Mouse (Mus musculus) heart, embryonic 14.5 days (tissue): ENCODE data around the gene Inpp5b. TPM values are rescaled to one million over a fixed set of nuclear protein-coding genes. Genes with fewer than 3 reads are reported as not detected.

Source experiments
- ATAC-seq: fragments of 200-750 bp; cut with Nextera tagmentation; 2 replicates; pipeline ENCODE4 v1.8.0; 2017; ENCODE audit warnings: low read depth, moderate TSS enrichment; ENCODE audit not compliant: insufficient number of reproducible peaks, insufficient read depth, low FRiP score
- H3K27ac ChIP-seq, 2 experiments: fragments of 200-500 bp in 1 of 2; fragments of 300-500 bp in 1 of 2; sonication (generic) in 1 of 2; replicated peaks in 1 of 2; 2 replicates each; pipeline ENCODE4 v1.5.1; 2012 to 2014; ENCODE audit warnings: low read depth in 2 of 2, low read length in 2 of 2, control low read depth in 1 of 2, mild to moderate bottlenecking in 1 of 2, mixed read lengths in 1 of 2; ENCODE audit not compliant: control insufficient read depth in 1 of 2, insufficient read depth in 1 of 2
- H3K27me3 ChIP-seq: fragments of 300-500 bp; sonication (generic); 2 replicates; pipeline ENCODE4 v1.6.1; 2014; ENCODE audit warnings: mild to moderate bottlenecking, low read length, control low read depth; ENCODE audit not compliant: control insufficient read depth, insufficient read depth
- H3K36me3 ChIP-seq: fragments of 300-500 bp; sonication (generic); 2 replicates; pipeline ENCODE4 v1.6.1; 2014; ENCODE audit warnings: mild to moderate bottlenecking, control low read depth, low read length, mixed read lengths; ENCODE audit not compliant: control insufficient read depth, insufficient read depth
- H3K4me1 ChIP-seq, 2 experiments: fragments of 200-500 bp in 1 of 2; fragments of 300-500 bp in 1 of 2; sonication (generic) in 1 of 2; 2 replicates each; pipeline ENCODE4 v1.6.1; 2012 to 2014; ENCODE audit warnings: low read length in 2 of 2, control low read depth in 1 of 2, mixed read lengths in 1 of 2; ENCODE audit not compliant: control insufficient read depth in 2 of 2, insufficient read depth in 2 of 2
- H3K4me2 ChIP-seq: fragments of 300-500 bp; sonication (generic); 2 replicates; pipeline ENCODE4 v1.6.1; 2014; ENCODE audit warnings: mild to moderate bottlenecking, low read length
- H3K4me3 ChIP-seq, 2 experiments: fragments of 200-500 bp in 1 of 2; fragments of 300-500 bp in 1 of 2; sonication (generic) in 1 of 2; 2 replicates each; pipeline ENCODE4 v1.5.1; 2012 to 2014; ENCODE audit warnings: low read length in 2 of 2, mild to moderate bottlenecking in 2 of 2, control low read depth in 1 of 2, low read depth in 1 of 2, moderate library complexity in 1 of 2; ENCODE audit not compliant: control insufficient read depth in 1 of 2, insufficient read depth in 1 of 2
- H3K9ac ChIP-seq: fragments of 300-500 bp; sonication (generic); 2 replicates; pipeline ENCODE4 v1.6.1; 2014; ENCODE audit warnings: mild to moderate bottlenecking, low read length
- H3K9me3 ChIP-seq: fragments of 300-500 bp; sonication (generic); 2 replicates; pipeline ENCODE4 v1.6.1; 2016; ENCODE audit warnings: low read length, control low read depth; ENCODE audit not compliant: control insufficient read depth
- WGBS: fragments of 180-500 bp; shearing (Covaris S2); extraction: QIAGEN DNeasy Blood & Tissue Kit; methylation state at CpG from one replicate; pipeline ENCODE4 v1.1.7; 2014; 5-methylcytosine and 5-hydroxymethylcytosine counted together
- polyA plus RNA-seq: library from polyadenylated mRNA; unstranded; fragments of >200 nt; fragmentation: Nextera tagmentation; extraction: Ambion mirVana; gene quantifications from 2 replicates; pipeline ENCODE4 v1.2.1, GENCODE M21; 2014

Gene Inpp5b
- polyA plus RNA-seq = 17.3 and 18.6 TPM in 2 replicates

GRCm38 (mm10) chr4:124741376-124742343 is at the start of gene Inpp5b:
TSS of gene Inpp5b (plus strand) at chr4:124741850.
- no peaks in the 10 kb centered on the region for H3K27me3 ChIP-seq
- 15% methylated on average over 25 of the region's 25 CpGs for WGBS
- peak; percentile 74 for ATAC-seq
- H3K27ac ChIP-seq = peak within 1 kb of the TSS; percentile 13 to 37; a peak in 3 of 4 replicates
- 0 out of 2 replicates have a peak, but pooled peaks cover 3% of the 10 kb centered on the region for H3K36me3 ChIP-seq
- H3K9me3 ChIP-seq = no peaks in the 10 kb centered on the region
- H3K9ac ChIP-seq = peak within 1 kb of the TSS; percentile 77
- H3K4me2 ChIP-seq = peak within 1 kb of the TSS; percentile 81
- H3K4me3 ChIP-seq = peak within 1 kb of the TSS; percentile 68 to 78
- H3K4me1 ChIP-seq = peaks cover 5 to 10% of the 10 kb centered on the region in 2 experiments; a peak in 3 of 4 replicates

DNA sequence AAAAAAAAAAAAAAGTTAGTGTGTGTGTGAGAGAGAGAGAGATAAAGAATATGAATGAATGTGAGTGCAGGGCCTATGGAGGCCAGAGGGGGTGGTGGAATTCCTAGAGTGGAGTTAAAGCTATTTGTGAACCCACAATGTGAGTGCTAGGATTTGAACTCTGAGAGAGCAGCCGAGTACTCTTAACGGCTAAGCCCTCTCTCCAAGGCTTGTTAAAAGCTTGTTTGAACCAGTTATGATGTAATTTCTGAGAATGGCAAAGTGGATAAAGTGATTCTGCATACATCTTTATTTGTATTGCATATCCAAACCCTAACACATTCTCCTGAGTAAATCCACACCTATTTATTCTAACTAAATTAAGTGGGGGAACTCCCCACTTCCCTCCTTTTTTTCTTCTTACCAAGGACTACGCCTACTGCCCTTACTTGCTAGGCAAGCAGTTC is 49.2 kb upstream of the Inpp5b start:
- Histone ChIP-seq H3K27me3 (no peaks in the 10 kb centered on the region), H3K4me1 (peaks cover 2 to 18% of the 10 kb centered on the region in 2 experiments; a peak in 3 of 4 replicates), H3K4me3 (peak overlapping the region; percentile 83 to 85; a peak in 3 of 4 replicates), H3K36me3 (peaks cover 21% of the 10 kb centered on the region; the same call in 1 of the 2 replicates), H3K27ac (no peak overlapping the region), H3K4me2 (peak overlapping the region; percentile 86), H3K9me3 (no peaks in the 10 kb centered on the region), H3K9ac (peak overlapping the region; percentile 93)
- ATAC-seq = no peak
- WGBS = 56% methylated on average over 3 of the region's 3 CpGs

GRCm38 (mm10) chr4:124693135-124693894 is 48.3 kb upstream of the Inpp5b start, which contains the start of gene Utp11:
TSS of gene Utp11 (minus strand) at chr4:124693600.
- no peaks in the 10 kb centered on the region for H3K9me3 ChIP-seq
- H3K4me1 ChIP-seq = peaks cover 2 to 18% of the 10 kb centered on the region in 2 experiments; a peak in 3 of 4 replicates
- ATAC-seq = peak; percentile 89
- H3K4me2 ChIP-seq = peak within 1 kb of the TSS; percentile 86
- no peaks in the 10 kb centered on the region for H3K27me3 ChIP-seq
- H3K27ac ChIP-seq = peak within 1 kb of the TSS; percentile 28 to 75
- under 1% methylated on average over 43 of the region's 43 CpGs for WGBS
- H3K36me3 ChIP-seq = peaks cover 12% of the 10 kb centered on the region; the same call in 1 of the 2 replicates
- H3K9ac ChIP-seq = peak within 1 kb of the TSS; percentile 93
- peak within 1 kb of the TSS; percentile 83 to 85 for H3K4me3 ChIP-seq

DNA sequence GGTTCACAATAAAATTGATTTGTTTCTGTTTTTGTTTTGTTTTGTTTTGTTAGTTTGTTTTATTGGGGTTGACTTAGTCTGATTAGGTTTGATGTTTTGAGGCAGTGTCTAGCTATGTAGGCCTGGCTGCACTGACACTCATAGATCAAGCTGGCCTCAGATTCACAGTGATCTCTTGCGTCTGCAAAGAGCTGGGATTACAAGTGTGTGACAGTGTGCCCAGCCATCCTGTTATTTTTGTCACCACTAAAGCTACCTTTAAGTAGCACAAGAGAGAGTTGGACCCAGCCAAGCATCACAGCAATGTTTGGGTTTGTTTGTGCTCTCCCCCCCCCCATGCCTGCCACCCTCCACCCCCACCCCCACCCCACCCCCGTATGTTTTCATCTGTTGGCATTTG is 47.1 kb upstream of the Inpp5b start:
- 67% methylated on average over 2 of the region's 2 CpGs for whole genome bisulfite sequencing
- Histone ChIP-seq H3K9me3 (no peaks in the 10 kb centered on the region), H3K4me2 (no peak overlapping the region), H3K4me1 (peaks cover 2 to 19% of the 10 kb centered on the region in 2 experiments; a peak in 3 of 4 replicates), H3K27ac (no peak overlapping the region), H3K36me3 (peaks cover 4% of the 10 kb centered on the region; the same call in 1 of the 2 replicates), H3K9ac (no peak overlapping the region), H3K4me3 (no peak overlapping the region), H3K27me3 (no peaks in the 10 kb centered on the region)
- no peak for ATAC-seq

DNA sequence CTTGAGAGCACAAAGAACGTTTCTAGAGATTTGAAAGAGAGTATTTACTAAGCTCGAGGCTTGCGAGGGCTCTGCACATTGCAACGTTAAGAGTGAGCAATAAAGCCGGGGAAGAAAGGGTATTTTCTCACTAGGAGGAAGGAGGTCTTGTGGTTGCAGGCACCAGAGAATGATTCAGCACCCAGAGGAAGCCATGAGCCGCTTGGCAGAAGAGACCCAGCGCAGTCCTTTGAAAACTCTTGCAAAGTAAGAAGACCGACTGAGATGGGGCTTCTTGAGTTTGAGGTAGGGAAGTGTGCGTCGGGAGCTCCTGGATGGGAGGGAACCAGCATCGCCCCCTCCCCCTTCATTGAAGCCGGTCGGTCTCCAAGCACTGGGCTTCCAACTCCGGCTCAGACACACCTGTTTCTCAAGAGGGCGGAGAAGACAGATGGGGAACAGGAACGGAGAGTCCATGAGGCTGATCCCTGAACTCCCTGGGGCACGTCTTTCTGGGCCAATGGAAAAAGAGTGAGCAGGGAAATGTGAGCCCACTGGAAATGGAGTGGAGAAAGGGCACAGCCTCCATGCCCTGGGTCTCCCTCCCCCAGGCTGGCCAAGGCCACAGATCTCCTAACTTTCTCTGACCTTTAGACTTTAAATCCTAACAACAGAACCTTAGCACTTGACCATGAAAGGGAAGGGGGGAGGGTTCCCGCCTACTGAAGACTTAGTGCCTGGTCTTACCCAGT is 45.7 kb upstream of the Inpp5b start:
- H3K36me3 ChIP-seq = no peaks in the 10 kb centered on the region
- H3K27me3 ChIP-seq = no peaks in the 10 kb centered on the region
- no peak overlapping the region for H3K27ac ChIP-seq
- no peak overlapping the region for H3K9ac ChIP-seq
- no peaks in the 10 kb centered on the region for H3K9me3 ChIP-seq
- peaks cover 5 to 24% of the 10 kb centered on the region in 2 experiments; a peak in 3 of 4 replicates for H3K4me1 ChIP-seq
- ATAC-seq = no peak
- no peak overlapping the region for H3K4me3 ChIP-seq
- 19% methylated on average over 18 of the region's 18 CpGs for WGBS
- H3K4me2 ChIP-seq = no peak overlapping the region

DNA sequence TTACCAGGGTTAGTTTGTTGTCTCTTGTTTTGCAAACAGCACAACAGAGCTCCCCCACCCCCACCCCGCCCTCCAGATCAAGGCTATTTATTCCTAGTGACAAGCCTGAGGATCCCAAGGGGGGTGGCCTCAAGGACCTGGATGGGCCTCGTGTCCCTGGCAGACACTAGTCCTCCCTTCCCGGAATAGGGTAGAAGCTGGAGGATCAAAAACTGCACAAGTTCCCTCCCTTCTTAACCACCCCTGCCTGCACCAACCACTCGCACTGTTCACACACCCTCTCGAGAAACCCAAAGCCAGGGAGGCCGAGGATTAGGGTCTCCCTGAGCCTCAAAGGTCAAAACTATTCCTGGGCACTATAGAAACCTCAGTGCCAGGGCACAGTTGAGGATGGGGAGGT is 41.9 kb upstream of the Inpp5b start:
- H3K9me3 ChIP-seq = no peaks in the 10 kb centered on the region
- peak overlapping the region; percentile 70 to 76 for H3K4me3 ChIP-seq
- peak overlapping the region; percentile 84 for H3K4me2 ChIP-seq
- H3K4me1 ChIP-seq = peaks cover 24 to 40% of the 10 kb centered on the region in 2 experiments
- H3K27ac ChIP-seq = no peak overlapping the region
- H3K9ac ChIP-seq = peak overlapping the region; percentile 90; the same call in 1 of the 2 replicates
- no peaks in the 10 kb centered on the region for H3K36me3 ChIP-seq
- no peaks in the 10 kb centered on the region for H3K27me3 ChIP-seq
- 19% methylated on average over 6 of the region's 6 CpGs for WGBS
- no peak for ATAC-seq
